Mouse (Mus musculus): Measurements from ENCODE around the gene Ugt1a6a.
"Not testable (repeated sequence)": the region's sequence is repeated elsewhere in the genome, so short reads cannot be mapped to it uniquely, and the experiment has no call there.

The Ugt1a6a gene

DNA sequence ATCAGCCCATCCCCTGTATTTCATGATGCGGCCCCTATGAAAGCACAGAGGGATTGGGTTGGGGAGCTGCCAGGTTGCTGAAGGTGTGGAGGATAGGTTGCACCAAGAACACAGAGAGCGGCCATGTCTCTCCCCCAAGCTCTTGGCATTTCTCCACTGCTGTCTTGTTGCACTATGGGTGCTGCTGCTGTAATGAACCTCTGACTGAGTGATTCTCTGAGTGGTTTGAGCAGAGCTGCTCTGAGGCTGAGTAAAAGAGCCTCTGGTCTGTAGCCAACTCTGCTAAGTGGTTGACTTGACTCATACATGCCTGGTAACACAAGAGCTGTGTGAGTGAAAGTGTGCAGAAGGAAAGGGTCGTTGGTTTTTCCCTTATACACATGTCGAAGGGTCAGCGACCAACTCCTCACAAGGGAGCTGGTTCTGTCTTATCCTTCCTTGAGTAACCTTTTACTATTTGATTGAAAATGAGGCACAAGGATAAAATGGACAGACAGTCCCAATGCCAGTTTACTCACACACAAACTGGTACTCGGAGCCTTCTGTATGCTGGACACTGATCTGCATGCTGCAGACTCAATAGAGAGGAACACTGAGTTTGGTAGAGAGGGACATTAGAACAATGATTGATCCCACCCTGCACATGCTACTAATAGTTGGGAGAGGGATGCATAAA lies 758 bp downstream of the Ugt1a6a start:
- DNase-seq (ENCODE audit: low spot score in 2 of 2) = not testable (repeated sequence)

- DNase-seq (ENCODE audit: low spot score in 2 of 2) = no peak
Observed at GRCm38 (mm10) chr1:88136646-88137045, 2.0 kb downstream of the Ugt1a6a start.

DNA sequence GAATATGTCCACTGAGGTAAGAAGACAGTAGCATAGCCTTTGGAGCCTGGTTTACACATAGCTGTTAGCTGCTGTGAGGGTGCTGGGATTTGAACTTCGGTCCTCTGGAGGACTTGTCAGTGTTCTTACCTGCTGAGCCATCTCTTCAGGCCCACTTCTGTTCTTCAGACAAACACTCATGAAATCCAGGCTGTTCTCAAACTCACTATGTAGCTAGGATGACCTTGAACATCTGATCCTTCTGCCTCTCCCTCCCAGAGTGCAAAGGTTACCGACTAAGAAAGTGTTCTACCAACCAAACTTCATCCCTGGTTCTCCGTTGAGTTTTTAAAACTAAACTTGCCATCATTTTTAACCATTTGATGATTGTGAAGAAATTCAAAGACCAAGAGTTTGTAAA lies 2.7 kb downstream of the Ugt1a6a start:
- no peak for DNase-seq (ENCODE audit: low spot score in 2 of 2)

DNA sequence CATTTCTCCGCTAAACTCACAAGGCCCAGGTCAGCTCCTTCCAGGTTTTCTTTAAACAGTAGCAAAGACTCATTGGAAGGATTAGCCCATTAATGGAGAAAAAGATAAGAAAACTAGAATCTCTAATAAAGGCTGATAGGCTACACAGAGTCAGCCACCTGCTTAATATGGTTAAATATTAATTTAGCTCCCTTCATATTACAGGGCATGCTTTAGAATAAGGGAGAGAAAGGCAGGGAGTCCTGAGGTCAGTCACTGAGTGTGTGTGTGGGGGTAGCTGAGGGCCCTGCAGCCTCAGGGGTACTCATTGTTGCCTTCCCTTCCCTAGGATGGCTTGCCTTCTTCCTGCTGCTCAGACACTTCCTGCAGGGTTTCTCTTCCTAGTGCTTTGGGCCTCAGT lies 3.5 kb downstream of the Ugt1a6a start:
- no peak for DNase-seq (ENCODE audit: low spot score in 2 of 2)

DNA sequence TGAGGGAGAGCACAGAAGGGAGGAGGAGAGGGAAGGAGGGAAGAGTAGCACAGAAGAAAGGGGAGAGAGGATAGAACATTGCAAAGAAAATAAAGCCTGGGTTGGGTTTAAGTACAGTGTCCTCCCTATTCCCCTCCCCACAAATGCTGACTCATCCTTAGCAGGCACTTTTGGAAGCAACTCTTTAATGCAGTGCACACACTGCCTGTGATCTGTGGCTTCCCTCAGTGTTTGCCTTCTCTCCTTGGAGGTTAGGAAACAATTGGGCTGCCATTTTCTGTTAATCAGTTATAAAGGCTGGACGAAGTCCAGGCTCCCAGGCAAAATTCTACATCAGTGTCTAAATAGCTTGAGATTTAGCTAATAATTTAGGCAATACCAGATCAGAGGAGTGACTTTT lies 5.9 kb downstream of the Ugt1a6a start:
- DNase-seq (ENCODE audit: low spot score in 2 of 2) = not testable (repeated sequence)

GRCm38 (mm10) chr1:88143966-88144675 lies 9.5 kb downstream of the Ugt1a6a start:
- DNase-seq (ENCODE audit: low spot score in 2 of 2) = peak in 1 of 2 experiments; percentile 24

DNA sequence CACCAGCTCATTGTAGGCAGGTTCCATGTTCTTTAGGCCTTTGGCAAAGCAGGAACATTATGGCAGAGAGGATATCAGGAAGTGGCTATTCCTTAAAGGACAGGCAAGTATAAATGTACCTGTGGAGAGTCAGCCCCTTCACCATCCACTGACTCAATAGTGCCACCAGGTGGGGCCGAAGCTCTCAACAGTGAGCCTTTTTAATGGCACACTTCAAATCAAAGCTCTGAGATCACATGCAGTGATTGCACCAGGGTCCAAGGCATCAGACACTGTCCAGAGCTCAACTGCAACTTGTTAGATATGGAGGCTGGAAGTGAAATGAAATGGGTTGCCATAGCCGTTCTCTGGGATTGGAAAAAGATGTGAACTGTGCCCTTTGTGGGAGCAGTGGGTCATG lies 10.7 kb downstream of the Ugt1a6a start:
- DNase-seq (ENCODE audit: low spot score in 2 of 2) = not testable (repeated sequence)

- DNase-seq (ENCODE audit: low spot score in 2 of 2) = not testable (repeated sequence)
Observed at GRCm38 (mm10) chr1:88150133-88150532, 15.5 kb downstream of the Ugt1a6a start.

DNA sequence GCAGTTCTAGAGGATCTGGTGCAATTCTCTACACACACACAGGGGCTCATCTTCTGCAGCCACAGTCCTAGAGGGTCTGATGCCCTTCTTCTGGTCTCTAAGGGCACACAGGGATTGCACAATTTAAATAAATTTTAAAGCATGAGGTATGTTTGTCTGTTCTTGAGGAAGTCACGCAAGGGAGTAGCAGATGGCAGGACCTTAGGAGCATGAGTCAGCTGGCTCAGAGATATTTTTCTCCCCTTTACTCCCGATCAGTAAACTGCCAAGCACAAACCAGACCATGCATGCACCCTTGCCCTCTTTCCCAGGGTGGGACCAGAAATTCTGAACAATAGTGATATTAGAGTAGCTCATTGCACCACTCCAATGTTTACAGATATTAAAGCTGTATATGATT lies 23.8 kb downstream of the Ugt1a6a start:
- no peak for DNase-seq (ENCODE audit: low spot score in 2 of 2)

- no peak for DNase-seq (ENCODE audit: low spot score in 2 of 2)
Observed at GRCm38 (mm10) chr1:88165711-88166110, 31.1 kb downstream of the Ugt1a6a start, which contains the start of gene Ugt1a5. Gene Ugt1a5, plus strand, starts transcription at chr1:88166012.

GRCm38 (mm10) chr1:88172190-88172589 lies 37.6 kb downstream of the Ugt1a6a start:
- DNase-seq (ENCODE audit: low spot score in 2 of 2) = not testable (repeated sequence)

DNA sequence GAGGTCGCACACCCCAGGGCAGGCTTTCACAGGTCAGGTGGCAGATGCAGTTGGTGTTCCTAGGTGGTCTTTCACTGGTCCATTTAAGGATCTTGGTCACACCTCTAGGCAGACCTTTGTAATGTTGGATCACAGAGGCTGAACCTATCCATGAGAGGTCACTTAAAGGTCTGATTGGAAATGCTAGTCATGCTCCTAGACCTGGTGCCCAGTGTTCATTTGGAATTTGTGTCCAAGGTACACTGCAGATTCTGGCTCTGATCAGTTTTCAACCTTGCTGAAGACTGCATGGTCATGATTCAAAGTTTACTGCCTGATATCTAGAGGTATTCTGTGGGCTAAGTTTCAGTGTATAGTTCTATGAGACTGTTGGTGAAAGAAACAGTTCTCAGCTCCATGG lies 45.0 kb downstream of the Ugt1a6a start:
- DNase-seq (ENCODE audit: low spot score in 2 of 2) = no peak

GRCm38 (mm10) chr1:88186325-88186935 lies 51.8 kb downstream of the Ugt1a6a start:
- no peak for DNase-seq (ENCODE audit: low spot score in 2 of 2)

GRCm38 (mm10) chr1:88192136-88192535 lies 57.5 kb downstream of the Ugt1a6a start:
- DNase-seq (ENCODE audit: low spot score in 2 of 2) = no peak

GRCm38 (mm10) chr1:88195687-88196086 lies 61.1 kb downstream of the Ugt1a6a start:
- no peak for DNase-seq (ENCODE audit: low spot score in 2 of 2)

- no peak for DNase-seq (ENCODE audit: low spot score in 2 of 2)
Observed at GRCm38 (mm10) chr1:88197443-88197842, 62.8 kb downstream of the Ugt1a6a start.

- DNase-seq (ENCODE audit: low spot score in 2 of 2) = no peak
Observed at GRCm38 (mm10) chr1:88199996-88200395, 65.4 kb downstream of the Ugt1a6a start.

- DNase-seq (ENCODE audit: low spot score in 2 of 2) = no peak
Observed at GRCm38 (mm10) chr1:88200456-88200855, 65.8 kb downstream of the Ugt1a6a start, which contains the start of gene Ugt1a2. Gene Ugt1a2, plus strand, starts transcription at chr1:88200601.

DNA sequence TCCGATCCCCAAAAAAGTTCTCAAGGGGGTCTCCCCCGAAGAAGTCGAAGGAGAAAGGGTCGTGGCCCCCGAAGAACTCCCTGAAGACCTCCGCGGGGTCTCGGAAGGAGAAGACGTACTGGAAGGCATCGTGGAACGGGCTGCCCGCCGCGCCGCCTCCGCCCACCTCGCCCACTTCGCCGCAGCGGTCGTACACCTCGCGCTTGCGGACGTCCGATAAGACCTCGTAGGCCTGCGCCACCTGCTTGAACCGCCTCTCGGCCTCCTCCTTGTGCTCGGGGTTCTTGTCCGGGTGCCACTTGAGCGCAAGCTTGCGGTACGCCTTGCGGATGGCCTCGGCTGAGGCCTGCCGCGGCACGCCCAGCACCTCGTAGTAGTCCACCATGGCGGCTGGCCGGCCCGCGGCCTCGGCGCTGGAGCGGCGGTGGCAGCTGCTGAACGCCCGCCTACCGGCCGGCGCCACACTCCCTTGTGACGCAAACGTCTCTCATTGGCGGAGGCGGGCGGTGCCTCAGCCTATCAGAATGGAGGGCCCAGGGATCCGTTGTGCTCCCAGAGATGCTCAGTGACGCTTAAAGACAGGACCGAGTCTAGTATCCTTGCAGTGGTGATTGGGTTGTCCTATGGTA lies 70.8 kb downstream of the Ugt1a6a start, which contains the start of gene Dnajb3:
Dnajb3 (minus strand) TSS at position 489 of the 629 bp plus-strand sequence.
- DNase-seq (ENCODE audit: low spot score in 2 of 2) = peak; percentile 56 to 82

GRCm38 (mm10) chr1:88206843-88207479 lies 72.4 kb downstream of the Ugt1a6a start:
- DNase-seq (ENCODE audit: low spot score in 2 of 2) = no peak

GRCm38 (mm10) chr1:88211812-88212211 lies 77.2 kb downstream of the Ugt1a6a start, which contains the start of gene Ugt1a1:
Gene Ugt1a1, plus strand, starts transcription at chr1:88211959.
- no peak for DNase-seq (ENCODE audit: low spot score in 2 of 2)
